Comparison of ENCODE assay signal across 16 mouse cellular contexts in the genomic region with DNA sequence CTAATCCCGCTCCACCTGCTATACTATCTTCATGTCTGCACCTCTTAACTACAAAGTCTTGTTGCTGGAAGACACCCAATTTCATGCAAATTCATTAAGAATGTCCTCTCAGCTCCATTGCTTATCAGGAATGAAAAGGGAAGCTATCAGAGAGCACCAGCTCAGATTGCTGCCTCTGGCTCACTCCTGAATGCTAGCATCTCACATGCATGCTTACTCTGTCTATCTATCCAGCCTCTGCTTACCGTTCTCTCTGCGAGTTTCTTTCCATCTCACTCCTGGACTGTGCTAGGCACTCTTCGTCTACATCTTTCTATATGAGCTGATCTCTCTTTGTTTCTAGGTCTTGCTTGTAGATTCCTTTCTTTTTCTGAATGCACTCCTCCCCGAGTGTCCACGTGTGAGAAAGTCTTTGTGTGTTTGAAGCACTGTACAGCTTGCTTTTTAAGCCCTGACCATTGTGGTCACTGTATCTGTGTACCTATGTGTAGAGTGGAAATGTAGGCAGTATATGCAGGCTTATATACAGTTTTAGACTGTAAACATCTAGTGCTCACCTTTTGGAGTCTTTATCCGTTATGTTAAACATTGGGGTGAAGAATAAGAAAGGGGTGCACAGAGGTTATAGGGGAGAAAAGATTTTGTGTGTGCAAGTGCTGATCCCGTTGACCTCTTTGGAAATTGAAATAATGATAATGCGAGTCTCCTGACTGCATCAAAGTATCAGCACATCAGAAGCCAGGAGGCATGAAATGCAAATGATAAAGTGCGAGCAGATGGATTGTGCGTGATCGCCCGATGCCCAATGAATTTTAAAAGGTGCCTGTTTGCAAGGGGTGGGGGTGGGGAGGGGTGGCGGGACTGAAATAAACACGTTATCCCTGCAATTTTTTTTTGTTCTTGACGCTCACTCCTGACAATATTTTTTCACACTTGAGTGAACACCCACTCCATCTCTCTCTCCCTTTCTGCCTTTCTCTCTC.
A peak's percentile ranks its signal among the peaks of the same experiment; 100 is the strongest.
DNase-seq lines count a peak whose midpoint lies in the region; ATAC-seq and TF ChIP-seq lines count a peak whose summit lies in the region.
"Had no signal": no experiment of that assay in that cellular context is flagged by ENCODE, and none has a peak within 500 bp of the region (broad histone marks: within the 10 kb centered on the region; RNA-seq: fewer than 3 reads in every experiment).

No protein-coding gene starts in this region.

- H3K9me3 ChIP-seq in forebrain, embryonic 10.5 days, result no peaks in the 10 kb centered on the region
- H3K9me3 ChIP-seq in forebrain, embryonic 16.5 days (ENCODE audit: control insufficient read depth, low read length), result no peaks in the 10 kb centered on the region
- no peaks in the 10 kb centered on the region for H3K9me3 ChIP-seq in hindbrain, postnatal 0 days (ENCODE audit: low read length)
- no peaks in the 10 kb centered on the region for H3K9me3 ChIP-seq in midbrain, embryonic 16.5 days (replicated peaks; ENCODE audit: control insufficient read depth, low read length, poor library complexity, severe bottlenecking)
- H3K9me3 ChIP-seq: heart, embryonic 10.5 days; megakaryocyte, embryonic 14.5 days; stomach, embryonic 15.5 days had no signal

- H3K4me2 ChIP-seq in forebrain, embryonic 16.5 days (ENCODE audit: low read length), result peak overlapping the region; percentile 28
- H3K4me2 ChIP-seq in hindbrain, postnatal 0 days (ENCODE audit: low read depth, low read length), result peak overlapping the region; percentile 33
- peak overlapping the region; percentile 22; the same call in 1 of the 2 replicates for H3K4me2 ChIP-seq in midbrain, embryonic 16.5 days (ENCODE audit: low read length)
- H3K4me2 ChIP-seq: liver, embryonic 11.5 days; stomach, embryonic 15.5 days had no signal

- no peak overlapping the region for H3K4me3 ChIP-seq in forebrain, embryonic 10.5 days
- H3K4me3 ChIP-seq in forebrain, embryonic 16.5 days (replicated peaks; ENCODE audit: low read length), result no peak overlapping the region
- H3K4me3 ChIP-seq in hindbrain, postnatal 0 days (ENCODE audit: low read length), result no peak overlapping the region
- H3K4me3 ChIP-seq in midbrain, embryonic 16.5 days (ENCODE audit: low read depth, low read length), result no peak overlapping the region
- H3K4me3 ChIP-seq: heart, embryonic 10.5 days; megakaryocyte, embryonic 14.5 days; stomach, embryonic 15.5 days had no signal

- DNase-seq in forebrain, embryonic 10.5 days (ENCODE audit: extremely low spot score, low spot score), result no peak
- peak; percentile 9 for DNase-seq in hindbrain, postnatal 0 days (ENCODE audit: low spot score)
- no peak for DNase-seq in left cerebral cortex, adult 18-20 months (ENCODE audit: low spot score in 2 of 2)
- no peak for DNase-seq in cerebellum, postnatal 14 days
- DNase-seq in adrenal gland, postnatal 36 days, result no peak
- DNase-seq: adrenal gland, postnatal 14 days; cerebellum, adult 9-11 months; kidney, postnatal 10 days had no signal

- peaks cover 16% of the 10 kb centered on the region for H3K36me3 ChIP-seq in forebrain, embryonic 10.5 days (replicated peaks)
- no peaks in the 10 kb centered on the region for H3K36me3 ChIP-seq in forebrain, embryonic 16.5 days (ENCODE audit: control insufficient read depth, insufficient read depth)
- H3K36me3 ChIP-seq in hindbrain, postnatal 0 days (ENCODE audit: insufficient read depth, low read length), result no peaks in the 10 kb centered on the region
- 0 out of 2 replicates have a peak, but pooled peaks cover 3% of the 10 kb centered on the region for H3K36me3 ChIP-seq in midbrain, embryonic 16.5 days (ENCODE audit: control insufficient read depth, insufficient read depth, low read length)
- H3K36me3 ChIP-seq: stomach, embryonic 15.5 days had no signal

- ATAC-seq in forebrain, embryonic 16.5 days, result peak; percentile 56
- ATAC-seq in hindbrain, postnatal 0 days, result no peak
- 0 out of 2 replicates have a peak, but pooled peaks have one; percentile 32 for ATAC-seq in midbrain, embryonic 16.5 days
- ATAC-seq in erythroblast, adult 5-6 weeks (replicated peaks; ENCODE audit: low FRiP score, poor library complexity, severe bottlenecking), result no peak
- ATAC-seq: intestine, postnatal 0 days had no signal

- peak overlapping the region; percentile 37; the same call in 1 of the 2 replicates for H3K9ac ChIP-seq in forebrain, embryonic 16.5 days (replicated peaks; ENCODE audit: low read depth, low read length)
- H3K9ac ChIP-seq in hindbrain, postnatal 0 days (replicated peaks; ENCODE audit: low read length), result no peak overlapping the region
- H3K9ac ChIP-seq in midbrain, embryonic 16.5 days (ENCODE audit: low read depth, low read length), result no peak overlapping the region
- H3K9ac ChIP-seq: stomach, embryonic 15.5 days had no signal

- WGBS in forebrain, embryonic 10.5 days, result 83% methylated on average over 16 of the region's 16 CpGs
- 24% methylated on average over 16 of the region's 16 CpGs for WGBS in forebrain, embryonic 16.5 days
- WGBS in hindbrain, postnatal 0 days, result 36% methylated on average over 16 of the region's 16 CpGs
- 19% methylated on average over 16 of the region's 16 CpGs for WGBS in midbrain, embryonic 16.5 days

- peak overlapping the region; percentile 68; the same call in 1 of the 2 replicates for H3K27ac ChIP-seq in forebrain, embryonic 10.5 days
- peak overlapping the region; percentile 83 for H3K27ac ChIP-seq in forebrain, embryonic 16.5 days (ENCODE audit: low read length)
- peak overlapping the region; percentile 65 for H3K27ac ChIP-seq in hindbrain, postnatal 0 days
- H3K27ac ChIP-seq in midbrain, embryonic 16.5 days (ENCODE audit: low read length), result peak overlapping the region; percentile 24
- H3K27ac ChIP-seq: heart, embryonic 10.5 days; stomach, embryonic 15.5 days had no signal

- H3K4me1 ChIP-seq in forebrain, embryonic 10.5 days, result peaks cover 31% of the 10 kb centered on the region
- peaks cover 26% of the 10 kb centered on the region for H3K4me1 ChIP-seq in forebrain, embryonic 16.5 days (replicated peaks; ENCODE audit: control insufficient read depth, insufficient read depth, low read length)
- H3K4me1 ChIP-seq in hindbrain, postnatal 0 days (ENCODE audit: insufficient read depth, low read length), result no peaks in the 10 kb centered on the region
- peaks cover 34% of the 10 kb centered on the region for H3K4me1 ChIP-seq in midbrain, embryonic 16.5 days (ENCODE audit: control insufficient read depth, insufficient read depth, low read length)
- H3K4me1 ChIP-seq: stomach, embryonic 15.5 days had no signal

- no peaks in the 10 kb centered on the region for H3K27me3 ChIP-seq in forebrain, embryonic 10.5 days (ENCODE audit: poor library complexity, severe bottlenecking)
- H3K27me3 ChIP-seq in forebrain, embryonic 16.5 days (replicated peaks; ENCODE audit: control insufficient read depth, insufficient read depth, low read length), result no peaks in the 10 kb centered on the region
- H3K27me3 ChIP-seq in hindbrain, postnatal 0 days (ENCODE audit: insufficient read depth, low read length), result no peaks in the 10 kb centered on the region
- no peaks in the 10 kb centered on the region for H3K27me3 ChIP-seq in midbrain, embryonic 16.5 days (ENCODE audit: control insufficient read depth, insufficient read depth, low read depth, low read length)
- H3K27me3 ChIP-seq: megakaryocyte, embryonic 14.5 days; stomach, embryonic 15.5 days had no signal

- no peak for TF ChIP-seq CTCF in hindbrain, postnatal 0 days (IDR thresholded peaks at IDR 0.05; ENCODE audit: low read depth)

Comparison
In these comparisons a context has a peak if more than half of its experiments do, and no peak if none do; other contexts are left out.
1. H3K27ac ChIP-seq: peak in every context shown above with its lines; median percentile 83 in forebrain, embryonic 16.5 days; 68 in forebrain, embryonic 10.5 days; 65 in hindbrain, postnatal 0 days; 24 in midbrain, embryonic 16.5 days.
2. ATAC-seq: peak in forebrain, embryonic 16.5 days (single experiment) and midbrain, embryonic 16.5 days (single experiment); none in hindbrain, postnatal 0 days (single experiment) and erythroblast, adult 5-6 weeks (single experiment).
3. Peak in every context shown above with its lines, with median percentiles within 50 percentile points of each other: H3K4me2 ChIP-seq.